ENCODE assay signal across 8 mouse cellular contexts in the genomic region with DNA sequence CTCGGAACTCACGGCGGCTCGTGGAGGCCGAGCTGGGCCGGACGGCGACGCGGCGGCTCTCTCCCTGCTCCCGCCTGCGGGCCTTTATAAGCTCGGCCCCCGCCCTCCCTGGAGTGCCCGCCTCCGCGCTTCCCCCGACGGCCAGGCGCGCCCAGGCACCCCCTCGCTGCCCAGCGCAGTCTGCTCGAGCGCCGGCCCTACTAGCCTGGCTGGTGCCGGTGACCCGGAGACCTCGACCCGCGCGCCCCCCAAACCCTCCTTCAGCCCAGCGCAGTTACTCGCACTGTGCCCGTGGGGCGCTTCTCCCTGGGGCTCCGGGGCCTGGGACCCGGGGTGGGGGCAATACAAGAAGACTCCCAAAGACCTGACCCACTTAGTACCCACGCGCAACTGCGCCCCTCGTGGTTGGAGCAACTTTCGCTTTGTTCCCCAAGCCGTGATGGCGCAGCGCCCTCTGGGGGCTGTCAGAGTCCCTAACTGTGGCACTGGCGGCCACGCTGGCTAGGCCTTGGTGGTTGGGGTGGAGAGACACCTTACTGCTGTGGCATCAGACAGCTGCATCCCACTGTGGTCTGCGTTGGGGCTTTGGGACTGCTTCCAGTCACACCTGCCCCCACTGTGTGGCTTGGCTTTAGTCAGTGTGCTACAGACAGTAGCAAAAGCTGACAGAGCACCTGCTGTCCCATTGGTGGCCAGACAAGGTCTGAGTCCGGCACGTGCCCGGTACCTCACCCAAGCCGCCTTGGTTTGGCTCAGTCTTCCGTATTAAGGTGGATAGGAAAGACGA. TPM values are rescaled to one million over a fixed set of nuclear protein-coding genes. Genes with fewer than 3 reads are reported as not detected.
DNase-seq lines count a peak whose midpoint lies in the region; ATAC-seq and TF ChIP-seq lines count a peak whose summit lies in the region.

A gene (minus strand): TSS at position 65 of the 787 bp plus-strand sequence.

- peak; percentile 49 for TF ChIP-seq RAD21 in MEL (IDR thresholded peaks at IDR 0.05; ENCODE audit: low read depth, low read length)

- peak; percentile 84 for DNase-seq in MEL (ENCODE audit: low read depth, low spot score)
- peak; percentile 60 for DNase-seq in cerebellum, adult 9-11 months
- DNase-seq in frontal cortex, adult 2 months (ENCODE audit: extremely low spot score in 1 of 2, low spot score in 1 of 2), result peak; percentile 50 to 86
- DNase-seq in hindbrain, embryonic 11.5 days (ENCODE audit: low spot score), result peak; percentile 85
- peak; percentile 89 for DNase-seq in layer of hippocampus, postnatal 10 days (ENCODE audit: low spot score in 2 of 2)
- peak; percentile 98 for DNase-seq in lung, postnatal 14 days
- peak; percentile 91 for DNase-seq in ovary, postnatal 36 days (ENCODE audit: low spot score)
- peak; percentile 93 to 96 for DNase-seq in thymus, postnatal 36 days

- no peaks in the 10 kb centered on the region for H3K9me3 ChIP-seq in MEL (replicated peaks; ENCODE audit: insufficient read depth, low read length)
- no peaks in the 10 kb centered on the region for H3K9me3 ChIP-seq in hindbrain, embryonic 11.5 days (ENCODE audit: control insufficient read depth, low read length)

- 12% methylated on average over 51 of the region's 56 CpGs for WGBS in hindbrain, embryonic 11.5 days

- H3K9ac ChIP-seq in MEL (ENCODE audit: control insufficient read depth, low read depth, low read length, poor library complexity, severe bottlenecking), result peak within 1 kb of the TSS; percentile 79
- H3K9ac ChIP-seq in hindbrain, embryonic 11.5 days (ENCODE audit: low read depth, low read length), result peak within 1 kb of the TSS; percentile 62

- TF ChIP-seq EP300 in MEL (IDR thresholded peaks at IDR 0.05; ENCODE audit: low read depth in 1 of 2, low read length in 2 of 2), result no peak

- H3K79me2 ChIP-seq in MEL (ENCODE audit: control insufficient read depth, insufficient read depth, low read length, poor library complexity), result peaks cover 62% of the 10 kb centered on the region

- peak within 1 kb of the TSS; percentile 77 for H3K27ac ChIP-seq in MEL (ENCODE audit: control insufficient read depth, low read depth, low read length)
- peak within 1 kb of the TSS; percentile 30; the same call in 1 of the 2 replicates for H3K27ac ChIP-seq in hindbrain, embryonic 11.5 days (ENCODE audit: low read depth, low read length)

- no peaks in the 10 kb centered on the region for H3K27me3 ChIP-seq in MEL (ENCODE audit: control insufficient read depth in 1 of 2, insufficient read depth in 2 of 2, low read length in 2 of 2)
- peaks cover 22% of the 10 kb centered on the region for H3K27me3 ChIP-seq in hindbrain, embryonic 11.5 days (ENCODE audit: control insufficient read depth, insufficient read depth, low read length)

- peak within 1 kb of the TSS; percentile 80 for H3K4me2 ChIP-seq in hindbrain, embryonic 11.5 days (replicated peaks; ENCODE audit: low read depth, low read length)

- peak; percentile 29 to 78; a peak in 2 of 4 replicates for TF ChIP-seq POLR2A in MEL (IDR thresholded peaks at IDR 0.05; ENCODE audit: control insufficient read depth in 1 of 2, insufficient read depth in 1 of 2, low read depth in 1 of 2, low read length in 2 of 2, poor library complexity in 1 of 2)

- TF ChIP-seq CTCF in MEL (IDR thresholded peaks at IDR 0.05 in 2 of 3, conservative IDR thresholded peaks at IDR 0.05 in 1 of 3; ENCODE audit: control insufficient read depth in 1 of 3, insufficient read depth in 1 of 3, low read depth in 2 of 3, low read length in 3 of 3, poor library complexity in 1 of 3, severe bottlenecking in 1 of 3), result peak; percentile 76 to 97 (median 92); a peak in 5 of 6 replicates

- peak; percentile 66 for ATAC-seq in hindbrain, embryonic 11.5 days (ENCODE audit: low FRiP score)

- peaks cover 0 to 29% of the 10 kb centered on the region in 2 experiments; a peak in 2 of 4 replicates for H3K36me3 ChIP-seq in MEL (ENCODE audit: control insufficient read depth in 1 of 2, insufficient read depth in 2 of 2, low read length in 2 of 2)
- no peaks in the 10 kb centered on the region for H3K36me3 ChIP-seq in hindbrain, embryonic 11.5 days (ENCODE audit: control insufficient read depth, insufficient read depth, low read length)

- H3K4me3 ChIP-seq in MEL (ENCODE audit: control insufficient read depth in 1 of 2, insufficient read depth in 1 of 2, low read depth in 2 of 2, low read length in 2 of 2), result peak within 1 kb of the TSS; percentile 55 to 58
- H3K4me3 ChIP-seq in hindbrain, embryonic 11.5 days (ENCODE audit: low read depth, low read length), result peak within 1 kb of the TSS; percentile 42

- H3K4me1 ChIP-seq in MEL (ENCODE audit: control insufficient read depth in 1 of 2, insufficient read depth in 2 of 2, low read length in 2 of 2), result peaks cover 0 to 36% of the 10 kb centered on the region in 2 experiments; a peak in 3 of 4 replicates
- H3K4me1 ChIP-seq in hindbrain, embryonic 11.5 days (replicated peaks; ENCODE audit: control insufficient read depth, insufficient read depth, low read length), result peaks cover 6% of the 10 kb centered on the region; the same call in 1 of the 2 replicates

TF ChIP-seq in MEL, 35 proteins besides CTCF, POLR2A, EP300 and RAD21:
- no peak for TF ChIP-seq KAT2A (conservative IDR thresholded peaks at IDR 0.05; ENCODE audit: low read depth, low read length)
- peak; percentile 55; the same call in 1 of the 2 replicates for TF ChIP-seq SMC3 (IDR thresholded peaks at IDR 0.05; ENCODE audit: low read depth, low read length)
- no peak for TF ChIP-seq ZC3H11A (IDR thresholded peaks at IDR 0.05; ENCODE audit: low read depth, low read length)
- TF ChIP-seq TBP (IDR thresholded peaks at IDR 0.05; ENCODE audit: low read depth, low read length), result 0 out of 2 replicates have a peak, but pooled peaks have one; percentile 40
- TF ChIP-seq TCF12 (IDR thresholded peaks at IDR 0.05; ENCODE audit: low read depth, low read length), result peak; percentile 12; the same call in 1 of the 2 replicates
- TF ChIP-seq BHLHE40 (IDR thresholded peaks at IDR 0.05; ENCODE audit: borderline replicate concordance, low read depth, low read length), result no peak

RNA-seq across cellular contexts. Expression of the gene that starts here (rescaled TPM):
- total RNA-seq in MEL (2012; rRNA removed), result 144 and 155 TPM in 2 replicates
- 100 to 1,000 TPM in 1 of 2 experiments, 10 to 100 TPM in 1; 35.1 to 223 TPM for polyA plus RNA-seq in MEL (2012; ENCODE audit: insufficient read depth in 1 of 2, insufficient read length in 2 of 2, low read depth in 1 of 2, low replicate concordance in 2 of 2, missing spikeins in 1 of 2)
- 7.4 and 9.1 TPM in 2 replicates for polyA plus RNA-seq in frontal cortex, adult 2 months (2012; rRNA removed)
- polyA plus RNA-seq in hindbrain, embryonic 11.5 days (2014; fragmentation: Nextera tagmentation; extraction: Ambion mirVana), result 5.2 and 5.3 TPM in 2 replicates
- 1 to 10 TPM; 8.2 to 8.9 TPM for total RNA-seq in layer of hippocampus, postnatal 10 days (2021)

Comparison
In these comparisons a context has a peak if more than half of its experiments do, and no peak if none do; other contexts are left out.
1. Peak in every context shown above with its lines: DNase-seq, ATAC-seq, H3K4me3 ChIP-seq and H3K27ac ChIP-seq.
2. RNA of the gene that starts here (total RNA-seq): 144 to 155 TPM in MEL; 8.2 to 8.9 TPM in layer of hippocampus, postnatal 10 days; every median in the first group is over 10 times any median in the second.